Mouse (Mus musculus): ENCODE measurements around the gene Mapk1ip1l.

- no peak for TF ChIP-seq GATA1 (IDR thresholded peaks at IDR 0.05; ENCODE audit: borderline replicate concordance, low read length)
- no peak for TF ChIP-seq FLI1 (IDR thresholded peaks at IDR 0.05; ENCODE audit: low read length)
Observed at GRCm38 (mm10) chr14:47307669-47308068, 9.6 kb downstream of the Mapk1ip1l start.
